Mouse (Mus musculus): ENCODE data around the gene Vps13a. TPM values are rescaled to one million over a fixed set of nuclear protein-coding genes. Genes with fewer than 3 reads are reported as not detected.
A peak's percentile ranks its signal among the peaks of the same experiment; 100 is the strongest.
"Not testable (repeated sequence)": the region's sequence is repeated elsewhere in the genome, so short reads cannot be mapped to it uniquely, and the experiment has no call there.

The Vps13a gene
- total and polyA plus RNA-seq, 2 experiments from 2014 or later, result 5.9 to 6.6 TPM

DNA sequence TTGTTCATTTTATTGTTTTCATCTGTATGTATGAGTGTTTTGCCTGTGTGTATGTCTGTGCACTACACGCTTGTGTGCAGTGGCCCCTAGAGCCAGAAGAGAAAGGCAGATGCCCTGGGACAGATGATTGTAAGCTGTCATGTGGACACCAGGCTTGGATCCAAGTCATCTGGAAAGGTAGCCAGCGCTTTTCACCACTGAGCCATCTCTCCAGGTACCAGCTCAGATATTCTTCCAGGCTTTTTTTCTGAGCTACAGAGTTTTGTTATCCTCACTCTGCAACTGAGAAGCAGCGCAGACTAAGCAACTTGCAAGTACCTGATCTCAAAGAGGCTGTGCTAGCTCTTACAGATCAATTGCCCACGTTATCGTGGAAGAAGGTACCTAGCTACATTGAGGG, 1.5 kb downstream of the Vps13a start:
- Histone ChIP-seq H3K27me3 (ENCODE audit: control insufficient read depth, insufficient read depth, low read length) (peaks cover 4% of the 10 kb centered on the region; the same call in 1 of the 2 replicates), H3K4me3 (ENCODE audit: low read depth, low read length) (no peak overlapping the region), H3K36me3 (replicated peaks; ENCODE audit: control insufficient read depth, insufficient read depth, low read length) (no peaks in the 10 kb centered on the region), H3K9me3 (replicated peaks; ENCODE audit: control insufficient read depth, low read length) (no peaks in the 10 kb centered on the region), H3K4me2 (ENCODE audit: low read depth, low read length) (no peak overlapping the region), H3K27ac (ENCODE audit: low read depth) (no peak overlapping the region), H3K9ac (replicated peaks; ENCODE audit: low read depth, low read length) (no peak overlapping the region), H3K4me1 (ENCODE audit: control insufficient read depth, insufficient read depth) (0 out of 2 replicates have a peak, but pooled peaks cover 3% of the 10 kb centered on the region)
- WGBS, result 71% methylated on average over 5 of the region's 5 CpGs
- DNase-seq (ENCODE audit: low spot score) (no peak), ATAC-seq (ENCODE audit: insufficient read depth, low read depth) (no peak)
- no peak for TF ChIP-seq EP300 (IDR thresholded peaks at IDR 0.05; ENCODE audit: low read depth)
- no peak for TF ChIP-seq CTCF (IDR thresholded peaks at IDR 0.05; ENCODE audit: low read depth)

DNA sequence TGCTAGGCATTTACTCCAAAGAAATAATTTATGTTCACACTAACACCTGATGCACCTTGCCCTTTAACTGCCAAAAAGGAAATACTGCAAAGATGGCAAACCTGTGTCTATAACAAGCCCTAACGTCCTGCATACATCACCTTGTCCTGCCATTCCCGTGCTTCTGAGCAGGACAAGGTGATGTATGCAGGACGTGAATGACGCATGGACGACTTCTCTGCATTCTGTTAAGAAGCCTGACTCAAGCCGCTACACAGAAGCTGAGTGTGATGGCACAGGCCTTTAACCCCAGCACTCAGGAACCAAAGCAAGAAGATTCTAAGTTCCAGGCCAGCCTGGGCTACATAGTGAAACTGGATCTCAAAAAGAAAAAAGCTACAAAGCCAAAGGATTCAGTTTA, 2.2 kb downstream of the Vps13a start:
- no peak for TF ChIP-seq CTCF (IDR thresholded peaks at IDR 0.05; ENCODE audit: low read depth)
- TF ChIP-seq EP300 (IDR thresholded peaks at IDR 0.05; ENCODE audit: low read depth), result no peak
- Histone ChIP-seq H3K27me3 (ENCODE audit: control insufficient read depth, insufficient read depth, low read length) (peaks cover 3% of the 10 kb centered on the region; the same call in 1 of the 2 replicates), H3K36me3 (replicated peaks; ENCODE audit: control insufficient read depth, insufficient read depth, low read length) (no peaks in the 10 kb centered on the region), H3K9ac (replicated peaks; ENCODE audit: low read depth, low read length) (no peak overlapping the region), H3K4me3 (ENCODE audit: low read depth, low read length) (no peak overlapping the region), H3K9me3 (replicated peaks; ENCODE audit: control insufficient read depth, low read length) (no peaks in the 10 kb centered on the region), H3K4me1 (ENCODE audit: control insufficient read depth, insufficient read depth) (0 out of 2 replicates have a peak, but pooled peaks cover 3% of the 10 kb centered on the region), H3K27ac (ENCODE audit: low read depth) (no peak overlapping the region), H3K4me2 (ENCODE audit: low read depth, low read length) (no peak overlapping the region)
- DNase-seq (ENCODE audit: low spot score) (no peak), ATAC-seq (ENCODE audit: insufficient read depth, low read depth) (no peak)
- WGBS, result 76% methylated on average over 6 of the region's 6 CpGs

GRCm38 (mm10) chr19:16777901-16778300, 2.8 kb downstream of the Vps13a start:
- TF ChIP-seq CTCF (IDR thresholded peaks at IDR 0.05; ENCODE audit: low read depth) (no peak), EP300 (IDR thresholded peaks at IDR 0.05; ENCODE audit: low read depth) (no peak)
- Histone ChIP-seq H3K9ac (replicated peaks; ENCODE audit: low read depth, low read length) (no peak overlapping the region), H3K27me3 (ENCODE audit: control insufficient read depth, insufficient read depth, low read length) (peaks cover 3% of the 10 kb centered on the region; the same call in 1 of the 2 replicates), H3K4me3 (ENCODE audit: low read depth, low read length) (no peak overlapping the region), H3K9me3 (replicated peaks; ENCODE audit: control insufficient read depth, low read length) (no peaks in the 10 kb centered on the region), H3K4me2 (ENCODE audit: low read depth, low read length) (no peak overlapping the region), H3K27ac (ENCODE audit: low read depth) (no peak overlapping the region), H3K36me3 (replicated peaks; ENCODE audit: control insufficient read depth, insufficient read depth, low read length) (no peaks in the 10 kb centered on the region), H3K4me1 (ENCODE audit: control insufficient read depth, insufficient read depth) (0 out of 2 replicates have a peak, but pooled peaks cover 8% of the 10 kb centered on the region)
- no peak for DNase-seq (ENCODE audit: low spot score)
- ATAC-seq (ENCODE audit: insufficient read depth, low read depth), result no peak
- 74% methylated on average over 3 of the region's 3 CpGs for WGBS

DNA sequence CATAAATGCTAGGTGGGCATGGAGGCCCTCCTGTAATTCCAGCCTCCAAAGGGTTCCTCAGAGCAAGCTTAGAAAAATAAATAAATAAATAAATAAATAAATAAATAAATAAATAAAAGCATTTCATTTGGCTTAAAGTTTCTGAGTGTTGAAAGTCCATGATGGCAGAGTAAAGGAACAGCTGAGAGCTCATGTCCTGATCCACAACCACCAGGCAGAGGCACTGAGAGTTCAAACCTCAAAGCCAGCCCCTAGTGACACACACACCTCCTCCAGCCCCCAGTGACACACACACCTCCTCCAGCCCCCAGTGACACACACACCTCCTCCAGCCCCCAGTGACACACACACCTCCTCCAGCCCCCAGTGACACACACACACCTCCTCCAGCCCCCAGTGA, 3.3 kb downstream of the Vps13a start:
- H3K4me2 ChIP-seq (ENCODE audit: low read depth, low read length); H3K9me3 ChIP-seq (replicated peaks; ENCODE audit: control insufficient read depth, low read length); H3K4me3 ChIP-seq (ENCODE audit: low read depth, low read length); H3K4me1 ChIP-seq (ENCODE audit: control insufficient read depth, insufficient read depth); H3K27ac ChIP-seq (ENCODE audit: low read depth); H3K9ac ChIP-seq (replicated peaks; ENCODE audit: low read depth, low read length); H3K27me3 ChIP-seq (ENCODE audit: control insufficient read depth, insufficient read depth, low read length); H3K36me3 ChIP-seq (replicated peaks; ENCODE audit: control insufficient read depth, insufficient read depth, low read length); ATAC-seq (ENCODE audit: insufficient read depth, low read depth); DNase-seq (ENCODE audit: low spot score): not testable (repeated sequence)

GRCm38 (mm10) chr19:16773237-16774016, 7.3 kb downstream of the Vps13a start:
- WGBS, result 48% methylated on average over 11 of the region's 11 CpGs
- H3K36me3 ChIP-seq (replicated peaks; ENCODE audit: control insufficient read depth, insufficient read depth, low read length), result no peaks in the 10 kb centered on the region
- H3K4me1 ChIP-seq (ENCODE audit: control insufficient read depth, insufficient read depth), result 0 out of 2 replicates have a peak, but pooled peaks cover 5% of the 10 kb centered on the region
- ATAC-seq (ENCODE audit: insufficient read depth, low read depth) (no peak), DNase-seq (ENCODE audit: low spot score) (no peak)
- H3K4me2 ChIP-seq (ENCODE audit: low read depth, low read length), result peak overlapping the region; percentile 34
- TF ChIP-seq CTCF (IDR thresholded peaks at IDR 0.05; ENCODE audit: low read depth), result peak; percentile 27
- no peak for TF ChIP-seq EP300 (IDR thresholded peaks at IDR 0.05; ENCODE audit: low read depth)
- peak overlapping the region; percentile 14; the same call in 1 of the 2 replicates for H3K4me3 ChIP-seq (ENCODE audit: low read depth, low read length)
- no peak overlapping the region for H3K27ac ChIP-seq (ENCODE audit: low read depth)
- H3K9ac ChIP-seq (replicated peaks; ENCODE audit: low read depth, low read length), result no peak overlapping the region
- H3K27me3 ChIP-seq (ENCODE audit: control insufficient read depth, insufficient read depth, low read length), result no peaks in the 10 kb centered on the region
- H3K9me3 ChIP-seq (replicated peaks; ENCODE audit: control insufficient read depth, low read length), result no peaks in the 10 kb centered on the region

DNA sequence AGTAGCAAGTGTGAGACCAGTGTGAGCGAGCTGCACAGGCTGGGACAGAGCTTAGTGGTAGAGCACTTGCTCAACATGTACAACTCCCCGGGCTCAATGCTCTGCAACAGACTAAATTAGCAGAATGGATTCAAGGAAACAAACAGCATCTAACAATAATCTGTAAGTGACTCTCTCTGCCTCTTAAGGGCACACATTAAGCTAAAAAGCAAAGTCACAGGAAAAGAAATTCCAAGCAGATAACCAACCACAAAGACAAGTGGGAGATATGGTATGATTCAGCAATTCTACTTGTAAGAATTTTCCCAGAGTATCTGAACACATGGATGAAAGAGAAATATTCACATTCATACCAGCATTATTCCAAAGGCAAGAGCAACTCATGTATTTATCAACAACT, 13.3 kb downstream of the Vps13a start:
- no peak for TF ChIP-seq CTCF (IDR thresholded peaks at IDR 0.05; ENCODE audit: low read depth)
- TF ChIP-seq EP300 (IDR thresholded peaks at IDR 0.05; ENCODE audit: low read depth), result no peak
- ATAC-seq (ENCODE audit: insufficient read depth, low read depth), result no peak

GRCm38 (mm10) chr19:16757439-16757838, 23.3 kb downstream of the Vps13a start:
- H3K9ac ChIP-seq (replicated peaks; ENCODE audit: low read depth, low read length); H3K4me3 ChIP-seq (ENCODE audit: low read depth, low read length); H3K4me2 ChIP-seq (ENCODE audit: low read depth, low read length); H3K27me3 ChIP-seq (ENCODE audit: control insufficient read depth, insufficient read depth, low read length); H3K4me1 ChIP-seq (ENCODE audit: control insufficient read depth, insufficient read depth); H3K9me3 ChIP-seq (replicated peaks; ENCODE audit: control insufficient read depth, low read length); ATAC-seq (ENCODE audit: insufficient read depth, low read depth); DNase-seq (ENCODE audit: low spot score); H3K36me3 ChIP-seq (replicated peaks; ENCODE audit: control insufficient read depth, insufficient read depth, low read length); H3K27ac ChIP-seq (ENCODE audit: low read depth): not testable (repeated sequence)
- 81% methylated on average over 8 of the region's 9 CpGs for WGBS

More for the DNA sequence above, 13.3 kb downstream of the Vps13a start:
- Histone ChIP-seq H3K9me3 (replicated peaks; ENCODE audit: control insufficient read depth, low read length) (no peaks in the 10 kb centered on the region), H3K4me3 (ENCODE audit: low read depth, low read length) (no peak overlapping the region), H3K27ac (ENCODE audit: low read depth) (no peak overlapping the region), H3K27me3 (ENCODE audit: control insufficient read depth, insufficient read depth, low read length) (no peaks in the 10 kb centered on the region), H3K4me1 (ENCODE audit: control insufficient read depth, insufficient read depth) (no peaks in the 10 kb centered on the region), H3K9ac (replicated peaks; ENCODE audit: low read depth, low read length) (no peak overlapping the region), H3K36me3 (replicated peaks; ENCODE audit: control insufficient read depth, insufficient read depth, low read length) (no peaks in the 10 kb centered on the region), H3K4me2 (ENCODE audit: low read depth, low read length) (no peak overlapping the region)
- 69% methylated on average over 2 of the region's 2 CpGs for WGBS
- DNase-seq (ENCODE audit: low spot score), result no peak

Data from heart, postnatal 0 days (tissue).